Mouse (Mus musculus): ENCODE results near the gene Prap1.

DNA sequence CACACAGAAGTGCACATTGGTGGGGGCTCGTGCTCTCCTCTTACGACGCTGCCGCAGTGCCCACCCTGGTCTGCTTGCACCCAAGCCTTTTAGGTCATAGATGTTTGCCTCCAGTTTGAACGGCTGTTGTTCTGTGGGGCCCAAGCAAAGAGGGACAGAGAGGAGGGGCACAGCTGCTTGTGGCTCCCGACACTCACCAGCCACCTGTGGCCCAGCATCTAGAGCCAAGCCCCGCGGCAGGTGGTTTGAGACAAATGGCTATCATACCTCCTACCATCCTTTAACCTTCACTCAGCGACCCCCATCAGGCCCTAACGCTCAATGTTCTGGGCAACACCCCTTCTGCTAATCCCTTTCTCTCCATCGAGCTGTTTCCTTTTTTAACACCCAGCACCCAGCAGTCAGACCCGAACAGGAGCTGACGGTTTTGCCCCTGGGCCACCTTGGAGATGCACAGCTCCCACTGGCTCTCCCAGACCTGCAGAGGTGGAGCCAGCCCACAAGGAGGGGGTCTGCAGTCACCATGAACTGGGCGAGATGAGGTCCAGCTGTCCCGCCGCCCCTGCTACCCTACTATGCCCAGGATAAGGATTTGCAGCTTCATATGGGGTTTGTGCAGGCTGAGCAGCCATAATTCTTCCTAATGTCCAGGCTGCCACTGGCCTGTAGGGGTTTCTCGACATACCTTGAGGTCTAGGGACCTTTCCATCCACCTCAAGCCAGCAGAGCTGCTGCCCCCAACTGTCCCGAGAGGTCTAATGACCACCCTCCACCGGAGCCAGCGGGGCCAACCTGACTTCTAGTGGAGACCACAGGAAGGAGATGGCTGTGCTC lies 11.6 kb upstream of the Prap1 start:
- TF ChIP-seq MAX (IDR thresholded peaks at IDR 0.05; ENCODE audit: low read depth) = no peak
- TF ChIP-seq POLR2A (IDR thresholded peaks at IDR 0.05; ENCODE audit: insufficient read length, low read depth) = no peak
- no peak for TF ChIP-seq E2F4 (IDR thresholded peaks at IDR 0.05; ENCODE audit: insufficient read depth)
- no peak for TF ChIP-seq USF1 (IDR thresholded peaks at IDR 0.05; ENCODE audit: low read depth)
- no peak for TF ChIP-seq POLR2AphosphoS2 (IDR thresholded peaks at IDR 0.05; ENCODE audit: insufficient read length, low read depth)
- no peak for TF ChIP-seq SRF (IDR thresholded peaks at IDR 0.05; ENCODE audit: control insufficient read depth, insufficient read length, low read depth)
- TF ChIP-seq TCF12 (IDR thresholded peaks at IDR 0.05; ENCODE audit: insufficient read depth, poor library complexity, severe bottlenecking) = no peak
- TF ChIP-seq MYOG (IDR thresholded peaks at IDR 0.05; ENCODE audit: control insufficient read depth in 1 of 3, insufficient read depth in 1 of 3, insufficient read length in 2 of 3, low read depth in 2 of 3) = peak in 2 of 3 experiments; percentile 61 to 72
- TF ChIP-seq CEBPB (IDR thresholded peaks at IDR 0.05; ENCODE audit: insufficient read depth, poor library complexity, severe bottlenecking) = no peak
- TF ChIP-seq MYOD1 (IDR thresholded peaks at IDR 0.05; ENCODE audit: control insufficient read depth in 1 of 3, insufficient read length in 2 of 3, low read depth in 2 of 3) = peak in 2 of 3 experiments; percentile 50 to 54

Data from myocyte (in vitro differentiated cells).